Mouse (Mus musculus) heart, postnatal 0 days (tissue): ENCODE data around the gene D630036H23Rik. TPM values are rescaled to one million over a fixed set of nuclear protein-coding genes. Genes with fewer than 3 reads are reported as not detected.

Experiments used
- ATAC-seq: fragments of 200-750 bp; cut with Nextera tagmentation; 2 replicates; pipeline ENCODE4 v1.8.0; 2017; ENCODE audit warnings: low read depth, moderate number of reproducible peaks, moderate library complexity; ENCODE audit not compliant: insufficient read depth
- DNase-seq: peaks from one replicate; pipeline ENCODE4 v3.0.0-alpha.2; 2016; ENCODE audit warnings: low spot score
- H3K27ac ChIP-seq: fragments of 300-500 bp; sonication (generic); 2 replicates; pipeline ENCODE4 v1.5.1; 2014; ENCODE audit warnings: low read depth, mild to moderate bottlenecking
- H3K27me3 ChIP-seq: fragments of 300-500 bp; sonication (generic); 2 replicates; pipeline ENCODE4 v1.6.1; 2014; ENCODE audit warnings: low read length, mixed read lengths; ENCODE audit not compliant: control insufficient read depth, insufficient read depth
- H3K36me3 ChIP-seq: fragments of 300-500 bp; sonication (generic); replicated peaks from 2 replicates; pipeline ENCODE4 v1.6.1; 2014; ENCODE audit warnings: low read length, mixed read lengths; ENCODE audit not compliant: control insufficient read depth, insufficient read depth
- H3K4me1 ChIP-seq: fragments of 300-500 bp; sonication (generic); 2 replicates; pipeline ENCODE4 v1.6.1; 2014; ENCODE audit warnings: antibody characterized with exemption; ENCODE audit not compliant: control insufficient read depth, insufficient read depth
- H3K4me2 ChIP-seq: fragments of 300-500 bp; sonication (generic); 2 replicates; pipeline ENCODE4 v1.6.1; 2014; ENCODE audit warnings: low read depth, mild to moderate bottlenecking, low read length, moderate library complexity
- H3K4me3 ChIP-seq: fragments of 300-500 bp; sonication (generic); 2 replicates; pipeline ENCODE4 v1.5.1; 2014; ENCODE audit warnings: low read depth, low read length
- H3K9ac ChIP-seq: fragments of 300-500 bp; sonication (generic); replicated peaks from 2 replicates; pipeline ENCODE4 v1.6.1; 2014; ENCODE audit warnings: low read depth, low read length, mixed read lengths
- H3K9me3 ChIP-seq: fragments of 300-500 bp; sonication (generic); replicated peaks from 2 replicates; pipeline ENCODE4 v1.6.1; 2016; ENCODE audit warnings: low read length; ENCODE audit not compliant: control insufficient read depth
- CTCF ChIP-seq: IDR thresholded peaks from 2 replicates; pipeline ENCODE4 v1.5.1; 2016; ENCODE audit warnings: antibody characterized with exemption, control low read depth, low read depth
- EP300 ChIP-seq: IDR thresholded peaks from 2 replicates; pipeline ENCODE4 v1.6.1; 2016; ENCODE audit warnings: antibody characterized with exemption, low read depth
- WGBS: fragments of 180-500 bp; shearing (Covaris S2); extraction: QIAGEN DNeasy Blood & Tissue Kit; methylation state at CpG from one replicate; pipeline ENCODE4 v1.1.7; 2014; 5-methylcytosine and 5-hydroxymethylcytosine counted together
- polyA plus RNA-seq: library from polyadenylated mRNA; unstranded; fragments of >200 nt; fragmentation: Nextera tagmentation; extraction: Ambion mirVana; gene quantifications from 2 replicates; pipeline ENCODE4 v1.2.1, GENCODE M21; 2015
- total RNA-seq: library from RNA; depleted of rRNA; stranded (reverse); fragments of >200 nt; gene quantifications from 2 replicates; pipeline ENCODE4 v1.2.3, GENCODE M21; 2014; ENCODE audit warnings: low replicate concordance; rRNA removed

Gene D630036H23Rik
- 4.7 TPM in 1 of 2 replicates, not detected in the other for total RNA-seq
- 2.7 and 3.0 TPM in 2 replicates for polyA plus RNA-seq

GRCm38 (mm10) chr12:36381441-36382340 lies at the start of gene D630036H23Rik, which contains the start of gene Ispd:
Gene D630036H23Rik (minus strand): TSS chr12:36382181.
Gene Ispd (plus strand): TSS chr12:36381450.
- DNase-seq, result peak; percentile 73
- H3K27ac ChIP-seq, result peak within 1 kb of the TSS; percentile 98
- H3K4me3 ChIP-seq, result peak within 1 kb of the TSS; percentile 62
- ATAC-seq, result peak; percentile 92
- H3K9ac ChIP-seq, result peak within 1 kb of the TSS; percentile 88
- no peaks in the 10 kb centered on the region for H3K27me3 ChIP-seq
- WGBS, result under 1% methylated on average over 64 of the region's 64 CpGs
- TF ChIP-seq CTCF (no peak), EP300 (0 out of 2 replicates have a peak, but pooled peaks have one; percentile 33)
- H3K4me1 ChIP-seq, result peaks cover 11% of the 10 kb centered on the region; the same call in 1 of the 2 replicates
- H3K36me3 ChIP-seq, result no peaks in the 10 kb centered on the region
- H3K9me3 ChIP-seq, result no peaks in the 10 kb centered on the region
- peak within 1 kb of the TSS; percentile 92 for H3K4me2 ChIP-seq

DNA sequence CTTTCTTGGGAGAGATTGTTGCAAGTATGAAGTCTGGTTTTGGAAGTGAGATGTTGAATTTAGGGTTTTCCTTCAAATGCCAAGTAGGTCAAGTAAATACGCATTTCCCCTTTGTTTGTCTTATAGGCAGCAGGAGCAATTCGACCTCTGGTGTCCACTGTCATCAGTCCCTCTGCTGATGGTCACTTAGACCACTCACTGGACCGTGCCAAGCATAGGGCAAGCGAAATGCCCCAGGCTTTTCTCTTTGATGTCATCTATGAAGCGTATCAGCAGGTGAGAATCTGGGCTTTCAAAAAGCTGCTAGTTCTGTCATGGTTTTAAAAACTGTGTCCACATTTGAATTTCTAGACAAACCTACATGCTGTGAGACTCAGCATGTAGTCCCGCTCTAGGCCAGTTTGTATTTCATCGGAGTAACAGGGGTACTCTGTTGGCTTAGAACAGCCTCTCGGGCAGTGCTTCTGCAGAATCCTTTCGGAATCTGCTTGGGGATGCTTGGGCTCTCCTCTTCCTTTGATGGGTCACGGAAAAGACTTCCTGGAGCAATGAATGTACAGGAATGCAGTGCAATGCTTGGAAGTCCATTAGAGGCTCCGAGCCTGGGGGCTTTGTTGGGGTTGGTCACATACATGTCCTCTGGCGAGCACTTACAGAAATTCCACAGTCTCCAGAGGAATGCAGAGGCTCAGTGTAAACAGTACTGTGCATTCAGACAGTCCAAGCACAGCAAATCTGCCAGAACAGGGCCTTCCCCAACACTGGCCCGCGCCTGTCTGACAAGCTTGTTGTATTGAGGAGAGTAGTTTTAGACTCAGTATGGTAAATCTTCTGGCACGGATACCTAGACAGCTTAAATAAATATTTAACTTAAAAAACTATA lies 44.4 kb upstream of the D630036H23Rik start:
- ATAC-seq, result no peak

DNA sequence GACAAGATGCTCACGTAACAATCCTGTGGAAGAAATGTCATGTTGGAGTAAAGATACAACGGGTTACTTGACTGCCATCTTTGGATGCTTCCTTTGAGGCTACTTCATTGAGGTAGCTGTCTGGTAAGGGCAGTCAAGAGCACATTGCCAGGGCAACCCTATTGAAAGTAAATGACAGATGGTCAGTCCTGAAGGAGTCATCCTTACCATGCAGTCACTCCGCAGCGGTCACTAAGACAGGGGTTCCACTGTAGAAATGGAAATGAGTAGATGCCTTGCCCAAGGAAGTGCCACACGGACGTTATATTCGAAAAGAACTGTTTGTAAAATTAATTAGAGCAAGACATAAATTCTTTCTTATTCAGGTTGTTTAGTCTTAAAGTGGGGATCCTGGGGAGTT lies 43.3 kb upstream of the D630036H23Rik start:
- DNase-seq, result no peak
- no peaks in the 10 kb centered on the region for H3K9me3 ChIP-seq
- no peak overlapping the region for H3K9ac ChIP-seq
- no peak for ATAC-seq
- no peaks in the 10 kb centered on the region for H3K36me3 ChIP-seq
- TF ChIP-seq CTCF (no peak), EP300 (no peak)
- no peaks in the 10 kb centered on the region for H3K27me3 ChIP-seq
- H3K4me3 ChIP-seq, result no peak overlapping the region
- H3K4me2 ChIP-seq, result no peak overlapping the region
- H3K27ac ChIP-seq, result no peak overlapping the region
- WGBS, result 95% methylated on average over 7 of the region's 7 CpGs
- H3K4me1 ChIP-seq, result no peaks in the 10 kb centered on the region

More for the DNA sequence above, 44.4 kb upstream of the D630036H23Rik start:
- no peaks in the 10 kb centered on the region for H3K36me3 ChIP-seq
- no peak overlapping the region for H3K9ac ChIP-seq
- DNase-seq, result no peak
- no peaks in the 10 kb centered on the region for H3K9me3 ChIP-seq
- TF ChIP-seq EP300 (no peak), CTCF (no peak)
- H3K4me3 ChIP-seq, result no peak overlapping the region
- 74% methylated on average over 15 of the region's 15 CpGs for WGBS
- H3K4me1 ChIP-seq, result no peaks in the 10 kb centered on the region
- no peaks in the 10 kb centered on the region for H3K27me3 ChIP-seq
- H3K4me2 ChIP-seq, result no peak overlapping the region
- H3K27ac ChIP-seq, result no peak overlapping the region

DNA sequence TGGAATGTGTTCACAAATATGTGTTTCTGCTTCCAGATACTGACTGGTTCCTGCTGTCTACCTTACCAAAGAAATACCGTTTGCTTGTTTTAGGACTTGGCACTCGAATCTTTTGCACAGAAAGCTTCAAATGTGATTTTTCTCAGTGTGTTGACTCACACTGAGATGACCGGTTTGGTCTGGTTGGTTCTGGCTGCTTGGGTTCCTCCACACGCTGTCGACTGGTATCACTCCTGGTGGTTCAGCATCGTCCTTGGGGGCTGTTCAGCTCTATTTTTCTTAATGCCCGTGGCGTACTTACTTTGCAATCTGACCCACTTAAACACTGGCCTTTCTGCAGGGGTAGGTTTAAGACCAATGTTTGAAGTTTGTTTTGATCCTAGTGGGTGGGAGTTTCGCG lies 41.7 kb upstream of the D630036H23Rik start:
- ATAC-seq (no peak), DNase-seq (no peak)
- no peak overlapping the region for H3K4me2 ChIP-seq
- no peak overlapping the region for H3K27ac ChIP-seq
- WGBS, result 84% methylated on average over 10 of the region's 10 CpGs
- no peaks in the 10 kb centered on the region for H3K9me3 ChIP-seq
- no peak overlapping the region for H3K4me3 ChIP-seq
- no peaks in the 10 kb centered on the region for H3K27me3 ChIP-seq
- no peaks in the 10 kb centered on the region for H3K4me1 ChIP-seq
- H3K9ac ChIP-seq, result no peak overlapping the region
- H3K36me3 ChIP-seq, result no peaks in the 10 kb centered on the region
- TF ChIP-seq EP300 (no peak), CTCF (no peak)

DNA sequence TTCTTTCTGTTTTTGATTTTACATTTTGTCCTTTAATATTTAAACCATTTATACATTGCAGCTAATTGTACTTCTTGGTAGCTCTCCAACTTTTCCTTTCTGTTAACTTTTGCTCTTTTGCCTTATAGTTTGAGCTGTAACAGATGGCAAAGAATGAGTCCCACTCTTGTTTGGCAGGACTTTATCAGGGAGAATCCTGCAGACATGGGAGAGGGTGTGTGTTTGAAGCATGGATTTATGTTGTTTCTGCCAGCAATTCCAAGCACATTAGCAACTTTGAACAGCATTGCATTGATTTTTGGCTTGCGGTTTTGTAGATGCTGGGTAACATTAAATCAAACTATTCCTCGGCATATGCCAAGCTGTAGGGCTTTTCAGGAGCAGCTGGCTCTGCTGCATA lies 13.1 kb upstream of the D630036H23Rik start:
- Histone ChIP-seq H3K27ac (no peak overlapping the region), H3K4me1 (no peaks in the 10 kb centered on the region), H3K4me3 (no peak overlapping the region), H3K27me3 (no peaks in the 10 kb centered on the region), H3K4me2 (no peak overlapping the region), H3K9ac (no peak overlapping the region), H3K36me3 (peaks cover 4% of the 10 kb centered on the region; the same call in 1 of the 2 replicates), H3K9me3 (peaks cover 6% of the 10 kb centered on the region; the same call in 1 of the 2 replicates)
- WGBS, result 63% methylated on average over 2 of the region's 2 CpGs
- ATAC-seq (no peak), DNase-seq (no peak)
- TF ChIP-seq EP300 (no peak), CTCF (no peak)
